Mouse (Mus musculus) kidney, postnatal 0 days (tissue): ENCODE data around the gene Rhpn2. TPM values are rescaled to one million over a fixed set of nuclear protein-coding genes. Genes with fewer than 3 reads are reported as not detected.

Source experiments
- ATAC-seq: fragments of 200-750 bp; cut with Nextera tagmentation; replicated peaks from 2 replicates; pipeline ENCODE4 v1.8.0; 2017; ENCODE audit warnings: low read depth, moderate number of reproducible peaks, moderate TSS enrichment, moderate library complexity; ENCODE audit not compliant: low FRiP score
- DNase-seq: peaks from one replicate; pipeline ENCODE4 v3.0.0-alpha.2; 2016; ENCODE audit warnings: low spot score
- H3K27ac ChIP-seq: fragments of 300-500 bp; sonication (generic); 2 replicates; pipeline ENCODE4 v1.5.1; 2014; ENCODE audit warnings: mild to moderate bottlenecking
- H3K27me3 ChIP-seq: fragments of 300-500 bp; sonication (generic); 2 replicates; pipeline ENCODE4 v1.6.1; 2014; ENCODE audit warnings: low read length, mixed read lengths; ENCODE audit not compliant: insufficient read depth
- H3K36me3 ChIP-seq: fragments of 300-500 bp; sonication (generic); 2 replicates; pipeline ENCODE4 v1.6.1; 2014; ENCODE audit warnings: low read length, mixed read lengths; ENCODE audit not compliant: insufficient read depth
- H3K4me1 ChIP-seq: fragments of 300-500 bp; sonication (generic); replicated peaks from 2 replicates; pipeline ENCODE4 v1.6.1; 2014; ENCODE audit warnings: antibody characterized with exemption, low read length, mixed read lengths; ENCODE audit not compliant: insufficient read depth
- H3K4me2 ChIP-seq: fragments of 300-500 bp; sonication (generic); 2 replicates; pipeline ENCODE4 v1.6.1; 2014; ENCODE audit warnings: mild to moderate bottlenecking, low read length, moderate library complexity, mixed read lengths
- H3K4me3 ChIP-seq: fragments of 300-500 bp; sonication (generic); replicated peaks from 2 replicates; pipeline ENCODE4 v1.5.1; 2014; ENCODE audit warnings: low read depth, low read length
- H3K9ac ChIP-seq: fragments of 300-500 bp; sonication (generic); 2 replicates; pipeline ENCODE4 v1.6.1; 2014; ENCODE audit warnings: low read depth, low read length
- H3K9me3 ChIP-seq: fragments of 300-500 bp; sonication (generic); replicated peaks from 2 replicates; pipeline ENCODE4 v1.6.1; 2016; ENCODE audit warnings: low read length, inconsistent platforms, mixed read lengths
- CTCF ChIP-seq: IDR thresholded peaks from 2 replicates; pipeline ENCODE4 v1.5.1; 2016; ENCODE audit warnings: antibody characterized with exemption, low read depth, mild to moderate bottlenecking, moderate library complexity
- WGBS: fragments of 180-500 bp; shearing (Covaris S2); extraction: QIAGEN DNeasy Blood & Tissue Kit; methylation state at CpG from one replicate; pipeline ENCODE4 v1.1.7; 2014; 5-methylcytosine and 5-hydroxymethylcytosine counted together
- polyA plus RNA-seq: library from polyadenylated mRNA; unstranded; fragments of >200 nt; fragmentation: Nextera tagmentation; extraction: Ambion mirVana; gene quantifications from 2 replicates; pipeline ENCODE4 v1.2.1, GENCODE M21; 2015

The Rhpn2 gene
- polyA plus RNA-seq, 1 experiment from 2014 or later = 14.6 TPM

DNA sequence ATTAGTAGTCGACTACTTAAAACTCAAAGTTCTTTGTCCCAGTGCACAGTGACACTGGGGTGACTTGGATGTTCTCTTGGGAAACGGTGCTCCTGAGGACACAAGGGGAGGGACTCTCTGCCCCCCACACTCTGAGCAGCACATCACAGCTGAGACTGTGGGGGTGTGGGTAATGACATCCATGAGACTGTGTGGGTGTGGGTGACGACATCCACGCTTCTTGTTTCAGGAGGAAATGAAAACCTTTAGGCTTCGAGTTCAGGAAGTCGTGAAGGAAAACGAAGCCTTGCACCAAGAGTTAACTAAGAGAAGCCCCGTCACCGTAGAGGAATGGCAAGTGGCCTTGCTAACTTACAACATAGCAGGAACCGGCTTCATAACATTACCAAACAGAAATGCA, 89.1 kb downstream of the Rhpn2 start:
- Histone ChIP-seq H3K4me3 (no peak overlapping the region), H3K27ac (no peak overlapping the region), H3K27me3 (no peaks in the 10 kb centered on the region), H3K4me2 (no peak overlapping the region), H3K36me3 (peaks cover 27% of the 10 kb centered on the region), H3K4me1 (no peaks in the 10 kb centered on the region), H3K9ac (no peak overlapping the region), H3K9me3 (no peaks in the 10 kb centered on the region)
- DNase-seq = no peak
- no peak for ATAC-seq
- WGBS = 74% methylated on average over 10 of the region's 10 CpGs
- no peak for TF ChIP-seq CTCF

DNA sequence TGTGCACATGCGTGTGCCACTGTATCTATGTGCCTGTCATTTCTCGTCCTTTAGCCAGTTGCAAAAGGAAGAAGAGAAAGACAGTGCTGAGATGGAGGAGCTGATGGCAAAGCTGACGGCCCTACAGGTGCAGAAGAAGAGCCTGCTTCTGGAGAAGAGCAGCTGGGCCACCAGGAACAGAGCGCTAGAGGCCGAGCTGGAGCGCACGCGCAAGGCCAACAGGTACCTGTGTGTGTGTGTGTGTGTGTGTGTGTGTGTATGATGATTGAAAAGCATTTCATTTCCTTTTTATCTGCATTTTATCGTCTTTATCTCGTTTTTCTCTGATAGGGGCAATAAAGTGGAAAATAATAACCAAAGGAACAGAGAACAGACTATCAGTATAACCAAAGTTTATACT, 94.2 kb downstream of the Rhpn2 start:
- no peak for TF ChIP-seq CTCF
- Histone ChIP-seq H3K4me3 (no peak overlapping the region), H3K27ac (no peak overlapping the region), H3K4me1 (no peaks in the 10 kb centered on the region), H3K9me3 (no peaks in the 10 kb centered on the region), H3K36me3 (peaks cover 34% of the 10 kb centered on the region), H3K27me3 (no peaks in the 10 kb centered on the region), H3K9ac (no peak overlapping the region), H3K4me2 (no peak overlapping the region)
- DNase-seq (no peak), ATAC-seq (no peak)
- 95% methylated on average over 10 of the region's 10 CpGs for WGBS

- ATAC-seq = no peak
- no peaks in the 10 kb centered on the region for H3K9me3 ChIP-seq
Observed at GRCm38 (mm10) chr7:35435266-35435665, 101.3 kb downstream of the Rhpn2 start.

More at GRCm38 (mm10) chr7:35435266-35435665, 101.3 kb downstream of the Rhpn2 start:
- no peaks in the 10 kb centered on the region for H3K4me1 ChIP-seq
- H3K4me3 ChIP-seq = no peak overlapping the region
- no peak overlapping the region for H3K27ac ChIP-seq
- H3K9ac ChIP-seq = no peak overlapping the region
- peaks cover 57% of the 10 kb centered on the region for H3K36me3 ChIP-seq
- TF ChIP-seq CTCF = no peak
- H3K4me2 ChIP-seq = no peak overlapping the region
- DNase-seq = no peak
- WGBS = 82% methylated on average over 9 of the region's 9 CpGs
- H3K27me3 ChIP-seq = no peaks in the 10 kb centered on the region

Other genes with a start within 250 kb of the Rhpn2 start
- gene Cebpa, start 214.9 kb upstream of the Rhpn2 start, polyA plus RNA-seq = 1.9 and 2.3 TPM in 2 replicates
- gene Slc7a10, start 147.8 kb upstream of the Rhpn2 start, polyA plus RNA-seq = 0.26 and 0.28 TPM in 2 replicates
- 3.7 and 4.1 TPM in 2 replicates for gene Lrp3, start 118.7 kb upstream of the Rhpn2 start, polyA plus RNA-seq
- gene Gpatch1, start 15.7 kb upstream of the Rhpn2 start, polyA plus RNA-seq = 17.0 and 17.6 TPM in 2 replicates
- gene Faap24, start 62.7 kb downstream of the Rhpn2 start, polyA plus RNA-seq = 14.3 and 15.4 TPM in 2 replicates
- 32.2 and 34.1 TPM in 2 replicates for gene Cep89, start 62.9 kb downstream of the Rhpn2 start, polyA plus RNA-seq
- gene Slc7a9, start 114.6 kb downstream of the Rhpn2 start, polyA plus RNA-seq = 31.8 and 35.1 TPM in 2 replicates
- 0.38 and 0.62 TPM in 2 replicates for gene Tdrd12, start 203.6 kb downstream of the Rhpn2 start, polyA plus RNA-seq
- 135 and 138 TPM in 2 replicates for gene Nudt19, start 222.1 kb downstream of the Rhpn2 start, polyA plus RNA-seq